In the genomic region with DNA sequence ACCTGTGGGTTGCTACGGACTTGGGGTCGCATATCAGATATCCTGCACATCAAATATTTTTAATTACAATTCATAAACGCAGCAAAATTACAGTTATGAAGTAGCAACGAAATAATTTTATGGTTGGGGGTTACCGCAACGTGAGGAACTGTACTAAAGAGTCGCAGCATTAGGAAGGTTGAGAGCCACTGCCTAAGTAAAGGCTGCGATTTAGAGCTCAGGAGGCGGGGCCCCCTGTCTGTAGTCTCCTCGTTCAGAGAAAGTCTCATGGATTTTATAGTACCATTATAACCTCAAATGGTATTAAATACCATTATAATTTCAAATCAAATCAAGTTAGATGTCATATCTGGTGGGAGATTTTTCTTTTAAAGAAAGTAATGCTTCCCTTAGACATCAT, we compare ENCODE assay signal across 9 mouse cellular contexts. TPM values are rescaled to one million over a fixed set of nuclear protein-coding genes. Genes with fewer than 3 reads are reported as not detected.
DNase-seq lines count a peak whose midpoint lies in the region; ATAC-seq and TF ChIP-seq lines count a peak whose summit lies in the region.
"Had no signal": no experiment of that assay in that cellular context is flagged by ENCODE, and none has a peak within 500 bp of the region (broad histone marks: within the 10 kb centered on the region; RNA-seq: fewer than 3 reads in every experiment).

No protein-coding gene starts in this region.

- H3K36me3 ChIP-seq in megakaryocyte, embryonic 14.5 days (replicated peaks; ENCODE audit: low read length): no peaks in the 10 kb centered on the region
- H3K36me3 ChIP-seq in embryonic facial prominence, embryonic 15.5 days: no peaks in the 10 kb centered on the region
- H3K36me3 ChIP-seq in limb, embryonic 11.5 days (ENCODE audit: control insufficient read depth, insufficient read depth, low read length): no peaks in the 10 kb centered on the region

- H3K9ac ChIP-seq in embryonic facial prominence, embryonic 15.5 days: peak overlapping the region; percentile 35; the same call in 1 of the 2 replicates
- no peak overlapping the region for H3K9ac ChIP-seq in limb, embryonic 11.5 days (ENCODE audit: low read length)

- no peak for ATAC-seq in megakaryocyte, adult 5-6 weeks (ENCODE audit: poor library complexity, severe bottlenecking)
- no peak for ATAC-seq in embryonic facial prominence, embryonic 15.5 days (ENCODE audit: insufficient number of reproducible peaks, low FRiP score, low TSS enrichment, low read depth)
- ATAC-seq in limb, embryonic 11.5 days (ENCODE audit: insufficient number of reproducible peaks, low FRiP score, low TSS enrichment, low read depth): no peak

- peak overlapping the region; percentile 63 for H3K4me2 ChIP-seq in embryonic facial prominence, embryonic 15.5 days (replicated peaks)
- peak overlapping the region; percentile 60 for H3K4me2 ChIP-seq in limb, embryonic 11.5 days (ENCODE audit: low read depth, severe bottlenecking)

- H3K9me3 ChIP-seq in megakaryocyte, embryonic 14.5 days: no peaks in the 10 kb centered on the region
- no peaks in the 10 kb centered on the region for H3K9me3 ChIP-seq in embryonic facial prominence, embryonic 15.5 days (replicated peaks)
- no peaks in the 10 kb centered on the region for H3K9me3 ChIP-seq in limb, embryonic 11.5 days (ENCODE audit: control insufficient read depth, low read length)

- H3K4me1 ChIP-seq in megakaryocyte, embryonic 14.5 days: peaks cover 16% of the 10 kb centered on the region
- H3K4me1 ChIP-seq in embryonic facial prominence, embryonic 15.5 days: 0 out of 2 replicates have a peak, but pooled peaks cover under 1% of the 10 kb centered on the region
- H3K4me1 ChIP-seq in limb, embryonic 11.5 days (ENCODE audit: control insufficient read depth, insufficient read depth, low read length): no peaks in the 10 kb centered on the region
- H3K4me1 ChIP-seq in olfactory bulb, adult 2 months (ENCODE audit: control insufficient read depth, insufficient read depth, low read length): no peaks in the 10 kb centered on the region

- TF ChIP-seq CTCF in olfactory bulb, adult 2 months (IDR thresholded peaks at IDR 0.05; ENCODE audit: insufficient read depth, low read depth, low read length): no peak

- TF ChIP-seq POLR2A in olfactory bulb, adult 2 months (IDR thresholded peaks at IDR 0.05; ENCODE audit: insufficient read depth, low read depth, low read length): no peak

- no peaks in the 10 kb centered on the region for H3K27me3 ChIP-seq in megakaryocyte, embryonic 14.5 days (replicated peaks)
- no peaks in the 10 kb centered on the region for H3K27me3 ChIP-seq in embryonic facial prominence, embryonic 15.5 days
- H3K27me3 ChIP-seq in limb, embryonic 11.5 days (ENCODE audit: control insufficient read depth, insufficient read depth, low read length): no peaks in the 10 kb centered on the region

- DNase-seq in limb, embryonic 11.5 days (ENCODE audit: low spot score): no peak
- DNase-seq in thymus, postnatal 25 days: no peak
- no peak for DNase-seq in natural killer cell, adult 2 months (ENCODE audit: low spot score in 2 of 2)
- no peak for DNase-seq in kidney, adult 18-20 months

- peak overlapping the region; percentile 92 for H3K4me3 ChIP-seq in megakaryocyte, embryonic 14.5 days (replicated peaks)
- H3K4me3 ChIP-seq in embryonic facial prominence, embryonic 15.5 days (replicated peaks): peak overlapping the region; percentile 60
- H3K4me3 ChIP-seq in limb, embryonic 11.5 days (ENCODE audit: low read depth, low read length): peak overlapping the region; percentile 40
- 0 out of 2 replicates have a peak overlapping the region, but pooled peaks have one; percentile 62 for H3K4me3 ChIP-seq in olfactory bulb, adult 2 months (ENCODE audit: insufficient read depth, low read depth, low read length)

- 2% methylated on average over 10 of the region's 10 CpGs for WGBS in embryonic facial prominence, embryonic 15.5 days
- WGBS in limb, embryonic 11.5 days: 4% methylated on average over 10 of the region's 10 CpGs
- WGBS in olfactory bulb, adult 2 months: 2% methylated on average over 10 of the region's 10 CpGs

- H3K27ac ChIP-seq in embryonic facial prominence, embryonic 15.5 days (replicated peaks): peak overlapping the region; percentile 82; the same call in 1 of the 2 replicates
- no peak overlapping the region for H3K27ac ChIP-seq in limb, embryonic 11.5 days (replicated peaks; ENCODE audit: low read depth, low read length)
- 0 out of 2 replicates have a peak overlapping the region, but pooled peaks have one; percentile 7 for H3K27ac ChIP-seq in olfactory bulb, adult 2 months (ENCODE audit: insufficient read depth, low read depth, low read length)

RNA-seq across cellular contexts. Expression of a gene that starts 4.7 kb away (rescaled TPM):
- 1.0 TPM in 1 of 2 replicates, not detected in the other for polyA plus RNA-seq in megakaryocyte, embryonic 14.5 days (2012; ENCODE audit: insufficient read depth, low replicate concordance)
- 5.1 and 7.1 TPM in 2 replicates for total RNA-seq in megakaryocyte, adult 5-6 weeks (2015)
- 0.69 and 1.7 TPM in 2 replicates for total RNA-seq in megakaryocyte, adult 5-6 weeks (2017)
- polyA plus RNA-seq in embryonic facial prominence, embryonic 15.5 days (2015; fragmentation: Nextera tagmentation; extraction: Ambion mirVana): 11.4 and 12.8 TPM in 2 replicates
- 11.7 and 14.7 TPM in 2 replicates for polyA plus RNA-seq in limb, embryonic 11.5 days (2014; fragmentation: Nextera tagmentation; extraction: Ambion mirVana)
- not detected in 2 replicates for polyA plus RNA-seq in olfactory bulb, adult 2 months (2012; ENCODE audit: insufficient read depth, insufficient read length, low replicate concordance, missing spikeins)

RNA-seq across cellular contexts. Expression of a gene that starts 5.5 kb away (rescaled TPM):
- 1.0 TPM in 1 of 2 replicates, not detected in the other for polyA plus RNA-seq in megakaryocyte, embryonic 14.5 days (2012; ENCODE audit: insufficient read depth, low replicate concordance)
- total RNA-seq in megakaryocyte, adult 5-6 weeks (2015): 34.2 and 40.8 TPM in 2 replicates
- 39.1 and 49.8 TPM in 2 replicates for total RNA-seq in megakaryocyte, adult 5-6 weeks (2017)
- polyA plus RNA-seq in embryonic facial prominence, embryonic 15.5 days (2015; fragmentation: Nextera tagmentation; extraction: Ambion mirVana): 4.5 and 5.6 TPM in 2 replicates
- polyA plus RNA-seq in limb, embryonic 11.5 days (2014; fragmentation: Nextera tagmentation; extraction: Ambion mirVana): 13.0 and 15.6 TPM in 2 replicates
- polyA plus RNA-seq in olfactory bulb, adult 2 months (2012; ENCODE audit: insufficient read depth, insufficient read length, low replicate concordance, missing spikeins): not detected in 2 replicates

RNA-seq across cellular contexts. Expression of a gene that starts 34.6 kb away (rescaled TPM):
- polyA plus RNA-seq in megakaryocyte, embryonic 14.5 days (2012; ENCODE audit: insufficient read depth, low replicate concordance): not detected in 2 replicates
- not detected in 2 replicates for total RNA-seq in megakaryocyte, adult 5-6 weeks (2015)
- total RNA-seq in megakaryocyte, adult 5-6 weeks (2017): not detected in 2 replicates
- not detected in 2 replicates for polyA plus RNA-seq in embryonic facial prominence, embryonic 15.5 days (2015; fragmentation: Nextera tagmentation; extraction: Ambion mirVana)
- polyA plus RNA-seq in limb, embryonic 11.5 days (2014; fragmentation: Nextera tagmentation; extraction: Ambion mirVana): not detected in 2 replicates
- polyA plus RNA-seq in olfactory bulb, adult 2 months (2012; ENCODE audit: insufficient read depth, insufficient read length, low replicate concordance, missing spikeins): not detected in 2 replicates
- total RNA-seq: common myeloid progenitor, adult 5-6 weeks had no signal

RNA-seq across cellular contexts. Expression of a gene that starts 42.9 kb away (rescaled TPM):
- not detected in 2 replicates for polyA plus RNA-seq in megakaryocyte, embryonic 14.5 days (2012; ENCODE audit: insufficient read depth, low replicate concordance)
- not detected in 2 replicates for total RNA-seq in megakaryocyte, adult 5-6 weeks (2015)
- total RNA-seq in megakaryocyte, adult 5-6 weeks (2017): not detected in 2 replicates
- polyA plus RNA-seq in embryonic facial prominence, embryonic 15.5 days (2015; fragmentation: Nextera tagmentation; extraction: Ambion mirVana): 0.92 and 1.4 TPM in 2 replicates
- polyA plus RNA-seq in limb, embryonic 11.5 days (2014; fragmentation: Nextera tagmentation; extraction: Ambion mirVana): 0.04 TPM in 1 of 2 replicates, not detected in the other
- not detected in 2 replicates for polyA plus RNA-seq in olfactory bulb, adult 2 months (2012; ENCODE audit: insufficient read depth, insufficient read length, low replicate concordance, missing spikeins)
- total RNA-seq: common myeloid progenitor, adult 5-6 weeks had no signal

Comparison
In these comparisons a context has a peak if more than half of its experiments do, and no peak if none do; other contexts are left out.
1. H3K4me3 ChIP-seq: peak in every context shown above with its lines; median percentile 92 in megakaryocyte, embryonic 14.5 days; 62 in olfactory bulb, adult 2 months; 60 in embryonic facial prominence, embryonic 15.5 days; 40 in limb, embryonic 11.5 days.